Mouse (Mus musculus) hindbrain, embryonic 10.5 days (tissue): ENCODE data around the gene Zfp866. TPM values are rescaled to one million over a fixed set of nuclear protein-coding genes. Genes with fewer than 3 reads are reported as not detected.

Source experiments
- DNase-seq: peaks from one replicate; pipeline ENCODE4 v3.0.0-alpha.2; 2017; ENCODE audit warnings: low spot score
- H3K27ac ChIP-seq: fragments of 300-500 bp; sonication (generic); 2 replicates; pipeline ENCODE4 v1.5.1; 2016; ENCODE audit warnings: mild to moderate bottlenecking, moderate library complexity
- H3K27me3 ChIP-seq: fragments of 300-500 bp; sonication (generic); 2 replicates; pipeline ENCODE4 v1.6.1; 2016; ENCODE audit warnings: mild to moderate bottlenecking; ENCODE audit not compliant: poor library complexity, insufficient read depth, severe bottlenecking
- H3K36me3 ChIP-seq: fragments of 300-500 bp; sonication (generic); 2 replicates; pipeline ENCODE4 v1.6.1; 2016; ENCODE audit warnings: mild to moderate bottlenecking, moderate library complexity
- H3K4me1 ChIP-seq: fragments of 300-500 bp; sonication (generic); replicated peaks from 2 replicates; pipeline ENCODE4 v1.6.1; 2016; ENCODE audit warnings: mild to moderate bottlenecking
- H3K4me3 ChIP-seq: fragments of 300-500 bp; sonication (generic); 2 replicates; pipeline ENCODE4 v1.5.1; 2016; ENCODE audit warnings: mild to moderate bottlenecking, moderate library complexity
- H3K9me3 ChIP-seq: fragments of 300-500 bp; sonication (generic); 2 replicates; pipeline ENCODE4 v1.6.1; 2016; ENCODE audit warnings: mild to moderate bottlenecking, moderate library complexity
- WGBS: fragments of 180-500 bp; shearing (Covaris S2); methylation state at CpG from one replicate; pipeline ENCODE4 v1.1.7; 2016; 5-methylcytosine and 5-hydroxymethylcytosine counted together
- polyA plus RNA-seq: library from polyadenylated mRNA; unstranded; fragments of >200 nt; fragmentation: Nextera tagmentation; extraction: Ambion mirVana; gene quantifications from 2 replicates; pipeline ENCODE4 v1.2.1, GENCODE M21; 2016

Gene Zfp866
- polyA plus RNA-seq, 1 experiment from 2014 or later, result 31.5 TPM

DNA sequence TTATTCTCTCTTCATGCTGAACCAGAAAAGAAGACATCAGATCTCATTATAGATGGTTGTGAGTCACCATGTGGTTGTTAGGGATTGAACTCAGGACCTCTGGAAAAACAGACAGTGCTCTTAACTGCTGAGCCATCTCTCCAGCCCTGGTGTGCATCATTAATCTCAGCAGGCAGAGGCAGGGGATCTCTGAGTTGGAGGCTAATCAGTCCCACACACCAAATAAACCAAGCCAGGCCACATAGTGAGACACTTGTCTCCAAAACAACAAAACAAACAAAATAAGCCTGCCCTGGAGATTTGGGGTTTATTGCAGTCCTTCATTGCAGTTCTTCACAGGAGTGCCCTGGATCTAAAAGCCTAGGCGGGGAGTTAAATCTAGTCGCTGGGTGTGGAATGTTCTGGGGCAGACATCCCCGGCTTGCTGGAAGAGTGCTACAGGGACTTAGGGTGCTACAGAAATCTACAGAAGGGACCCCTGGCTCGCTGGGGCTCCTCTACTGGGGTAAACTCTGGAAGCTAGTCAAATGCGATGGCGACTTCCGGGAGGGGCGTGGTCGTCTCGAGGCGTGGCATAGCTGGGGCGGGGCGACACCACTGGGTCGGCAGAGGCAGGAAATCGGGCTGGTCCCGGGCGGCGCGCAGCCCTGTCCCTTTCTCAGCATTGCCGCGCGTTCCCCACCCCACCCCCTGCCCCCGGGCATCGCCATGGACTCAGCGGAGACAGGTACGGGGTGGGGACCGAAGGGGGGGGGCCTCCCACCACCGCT is 17.3 kb upstream of the Zfp866 start, which contains the start of gene Gmip:
TSS of gene Gmip (plus strand) at position 586 of the 770 bp plus-strand sequence.
- H3K27me3 ChIP-seq, result no peaks in the 10 kb centered on the region
- peaks cover 79% of the 10 kb centered on the region for H3K36me3 ChIP-seq
- H3K4me3 ChIP-seq, result peak within 1 kb of the TSS; percentile 67
- DNase-seq, result peak; percentile 74
- peaks cover 19% of the 10 kb centered on the region for H3K4me1 ChIP-seq
- peak within 1 kb of the TSS; percentile 86 for H3K27ac ChIP-seq
- 8% methylated on average over 28 of the region's 28 CpGs for WGBS
- no peaks in the 10 kb centered on the region for H3K9me3 ChIP-seq

DNA sequence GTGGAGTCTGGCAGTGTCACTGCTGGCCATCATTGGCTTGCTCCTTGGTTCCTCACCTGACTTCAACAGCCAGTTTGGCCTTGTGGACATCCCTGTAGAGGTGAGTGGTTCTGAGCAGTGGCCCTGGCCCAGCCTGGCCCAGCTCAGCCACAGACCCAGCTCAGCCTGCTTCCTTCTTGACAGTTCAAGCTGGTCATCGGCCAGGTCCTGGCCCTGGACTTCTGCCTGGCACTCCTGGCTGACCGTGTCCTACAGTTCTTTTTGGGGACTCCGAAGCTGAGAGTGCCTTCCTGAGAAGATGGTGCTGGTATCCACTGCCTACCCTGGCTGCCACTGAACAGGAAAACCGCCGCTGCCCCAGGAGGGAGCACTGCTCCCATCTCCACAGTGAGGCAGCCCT is 16.3 kb upstream of the Zfp866 start:
- H3K27me3 ChIP-seq, result no peaks in the 10 kb centered on the region
- peaks cover 87% of the 10 kb centered on the region for H3K36me3 ChIP-seq
- H3K4me3 ChIP-seq, result no peak overlapping the region
- no peak overlapping the region for H3K27ac ChIP-seq
- H3K4me1 ChIP-seq, result peaks cover 19% of the 10 kb centered on the region
- DNase-seq, result no peak
- H3K9me3 ChIP-seq, result no peaks in the 10 kb centered on the region
- 97% methylated on average over 5 of the region's 5 CpGs for WGBS

DNA sequence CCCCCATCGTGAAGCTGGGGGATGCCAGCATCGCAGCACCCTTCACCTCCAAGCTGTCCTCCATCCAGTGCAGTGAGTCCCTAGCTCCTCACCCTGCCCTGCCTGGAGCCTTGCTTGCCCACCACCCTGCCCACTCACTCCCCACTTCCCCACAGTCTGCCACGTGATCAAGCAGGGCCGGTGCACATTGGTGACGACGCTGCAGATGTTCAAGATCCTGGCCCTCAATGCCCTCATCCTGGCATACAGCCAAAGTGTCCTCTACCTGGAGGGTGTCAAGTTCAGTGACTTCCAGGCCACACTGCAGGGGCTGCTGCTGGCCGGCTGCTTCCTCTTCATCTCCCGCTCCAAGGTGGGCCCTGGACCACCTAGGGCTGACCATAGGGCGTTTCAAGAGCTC is 14.5 kb upstream of the Zfp866 start:
- no peaks in the 10 kb centered on the region for H3K27me3 ChIP-seq
- no peak overlapping the region for H3K4me3 ChIP-seq
- peaks cover 87% of the 10 kb centered on the region for H3K36me3 ChIP-seq
- DNase-seq, result no peak
- no peak overlapping the region for H3K27ac ChIP-seq
- 96% methylated on average over 9 of the region's 9 CpGs for WGBS
- peaks cover 19% of the 10 kb centered on the region for H3K4me1 ChIP-seq
- no peaks in the 10 kb centered on the region for H3K9me3 ChIP-seq

DNA sequence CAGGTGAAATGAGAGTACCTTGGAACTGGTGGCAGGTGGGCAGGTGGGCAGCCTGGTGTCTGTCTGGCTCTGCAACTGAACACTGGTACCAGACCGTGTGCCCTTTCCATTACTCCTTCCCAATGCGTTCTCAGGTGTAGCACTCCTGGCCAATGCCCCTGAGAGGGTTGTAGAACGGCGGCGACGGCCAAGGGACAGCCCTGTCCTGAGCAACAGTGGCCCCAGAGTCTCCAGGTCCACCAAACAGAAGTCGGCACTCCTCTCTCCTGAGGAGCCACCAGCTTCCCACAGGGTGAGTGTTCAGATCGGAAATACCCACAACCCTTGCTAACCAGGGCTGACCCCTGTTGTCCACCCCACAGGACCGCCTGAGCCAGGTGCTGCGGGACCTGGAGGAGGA is 14.1 kb upstream of the Zfp866 start:
- 95% methylated on average over 10 of the region's 10 CpGs for WGBS
- Histone ChIP-seq H3K4me3 (no peak overlapping the region), H3K27ac (no peak overlapping the region), H3K4me1 (peaks cover 19% of the 10 kb centered on the region), H3K9me3 (no peaks in the 10 kb centered on the region), H3K27me3 (no peaks in the 10 kb centered on the region), H3K36me3 (peaks cover 87% of the 10 kb centered on the region)
- DNase-seq, result no peak

DNA sequence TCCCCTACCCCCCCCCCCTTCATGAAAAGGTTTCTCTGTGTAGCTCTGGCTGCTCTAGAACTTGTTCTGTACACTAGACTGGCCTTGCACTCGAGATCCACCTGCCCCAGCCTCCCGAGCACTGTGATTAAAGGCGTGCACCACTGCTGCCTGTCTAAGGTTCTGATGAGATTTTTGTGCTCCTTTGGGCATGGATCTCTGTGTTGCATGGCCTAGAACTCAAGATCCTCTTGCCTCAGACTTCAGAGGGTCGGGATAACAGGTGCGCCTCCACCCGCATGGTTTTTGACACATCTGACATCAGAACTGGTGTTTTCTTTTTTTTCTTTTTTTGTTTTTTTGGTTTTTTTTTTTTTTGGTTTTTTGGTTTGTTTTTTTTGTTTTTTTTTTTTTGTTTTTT is 13.6 kb upstream of the Zfp866 start:
- 93% methylated on average over 6 of the region's 6 CpGs for WGBS
- no peaks in the 10 kb centered on the region for H3K27me3 ChIP-seq
- no peak for DNase-seq
- H3K27ac ChIP-seq, result no peak overlapping the region
- no peaks in the 10 kb centered on the region for H3K9me3 ChIP-seq
- H3K4me3 ChIP-seq, result no peak overlapping the region
- peaks cover 16% of the 10 kb centered on the region for H3K4me1 ChIP-seq
- peaks cover 92% of the 10 kb centered on the region for H3K36me3 ChIP-seq

DNA sequence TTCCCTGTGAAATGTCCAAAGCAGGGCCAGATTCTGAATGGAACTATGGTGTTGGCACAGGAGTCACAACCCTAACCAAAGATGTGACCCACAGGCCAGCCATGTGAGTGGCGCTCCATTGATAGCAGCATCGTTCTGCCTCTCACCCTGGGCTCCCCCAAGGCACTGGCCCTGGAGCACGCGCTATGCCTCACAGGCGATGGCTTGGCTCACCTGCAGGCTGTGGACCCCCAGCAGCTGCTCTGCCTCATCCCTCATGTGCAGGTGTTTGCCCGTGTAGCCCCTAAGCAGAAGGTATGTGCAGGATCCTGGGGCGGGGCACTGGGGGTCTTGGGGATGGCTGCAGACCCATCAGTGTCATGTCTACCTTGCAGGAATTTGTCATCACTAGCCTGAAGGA is 12.4 kb upstream of the Zfp866 start:
- Histone ChIP-seq H3K27me3 (no peaks in the 10 kb centered on the region), H3K27ac (no peak overlapping the region), H3K4me1 (peaks cover 4% of the 10 kb centered on the region), H3K4me3 (no peak overlapping the region), H3K9me3 (no peaks in the 10 kb centered on the region), H3K36me3 (peaks cover 99% of the 10 kb centered on the region)
- DNase-seq, result no peak
- 93% methylated on average over 7 of the region's 7 CpGs for WGBS

DNA sequence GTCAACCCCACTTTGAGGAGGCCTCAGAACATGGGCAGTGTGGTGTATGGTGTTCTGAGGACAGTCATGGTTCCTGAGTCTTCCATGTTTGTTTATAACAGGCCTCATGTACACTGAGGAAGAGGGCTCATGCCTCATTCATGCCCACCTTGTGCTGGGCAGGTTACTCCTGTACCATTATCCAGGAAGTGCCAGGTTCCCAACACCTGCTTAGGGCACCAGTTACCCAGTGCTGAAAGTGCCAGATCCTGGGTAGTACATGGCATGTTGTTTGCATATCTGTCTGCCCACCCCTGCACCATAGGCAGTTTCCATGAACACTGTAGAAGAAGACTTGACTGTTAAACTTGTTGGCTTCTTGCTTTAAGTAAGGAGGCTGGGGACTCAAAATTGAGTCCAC is 11.2 kb upstream of the Zfp866 start:
- no peak for DNase-seq
- Histone ChIP-seq H3K27me3 (no peaks in the 10 kb centered on the region), H3K4me1 (no peaks in the 10 kb centered on the region), H3K9me3 (no peaks in the 10 kb centered on the region), H3K36me3 (peaks cover 99% of the 10 kb centered on the region), H3K4me3 (no peak overlapping the region), H3K27ac (no peak overlapping the region)

DNA sequence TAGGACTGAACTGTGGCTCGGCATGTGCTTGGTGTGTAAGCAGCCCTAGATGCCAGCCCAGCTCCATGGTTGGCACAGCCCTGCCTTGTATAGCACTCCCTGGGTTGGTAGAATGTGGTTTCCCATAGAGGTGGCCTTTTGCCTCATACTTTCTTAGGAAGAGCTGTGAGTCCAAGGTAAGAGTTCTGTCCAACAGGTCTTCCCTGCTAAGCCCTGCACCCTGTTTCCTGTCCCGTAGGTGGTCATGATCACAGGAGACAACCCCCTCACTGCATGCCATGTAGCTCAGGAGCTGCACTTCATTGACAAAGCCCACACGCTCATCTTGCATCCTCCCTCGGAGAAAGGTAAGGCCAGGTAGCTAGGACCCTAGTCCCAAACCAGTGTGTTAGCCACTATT is 10.8 kb upstream of the Zfp866 start:
- H3K4me1 ChIP-seq, result no peaks in the 10 kb centered on the region
- no peaks in the 10 kb centered on the region for H3K27me3 ChIP-seq
- 97% methylated on average over 4 of the region's 4 CpGs for WGBS
- H3K36me3 ChIP-seq, result peaks cover 99% of the 10 kb centered on the region
- no peak overlapping the region for H3K27ac ChIP-seq
- no peak overlapping the region for H3K4me3 ChIP-seq
- H3K9me3 ChIP-seq, result no peaks in the 10 kb centered on the region
- no peak for DNase-seq

DNA sequence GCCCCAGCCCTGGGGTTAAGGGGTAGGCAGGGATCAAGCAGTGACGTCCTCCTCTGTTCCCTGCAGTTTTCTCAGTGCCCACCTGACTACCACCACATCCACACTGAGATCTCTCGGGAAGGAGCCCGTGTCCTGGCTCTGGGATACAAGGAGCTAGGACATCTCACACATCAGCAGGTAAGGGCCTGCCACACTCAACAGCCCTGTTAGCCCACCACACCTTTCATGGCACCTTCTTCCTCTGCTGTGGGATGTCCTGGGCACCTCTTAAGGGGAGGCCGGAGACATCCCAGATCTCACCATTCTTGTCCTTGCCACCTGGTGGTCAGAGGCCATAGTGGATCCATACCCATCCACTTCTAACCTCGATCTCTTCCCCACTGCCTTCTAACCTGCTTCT is 9.0 kb upstream of the Zfp866 start:
- WGBS, result 91% methylated on average over 5 of the region's 5 CpGs
- H3K36me3 ChIP-seq, result peaks cover 99% of the 10 kb centered on the region

DNA sequence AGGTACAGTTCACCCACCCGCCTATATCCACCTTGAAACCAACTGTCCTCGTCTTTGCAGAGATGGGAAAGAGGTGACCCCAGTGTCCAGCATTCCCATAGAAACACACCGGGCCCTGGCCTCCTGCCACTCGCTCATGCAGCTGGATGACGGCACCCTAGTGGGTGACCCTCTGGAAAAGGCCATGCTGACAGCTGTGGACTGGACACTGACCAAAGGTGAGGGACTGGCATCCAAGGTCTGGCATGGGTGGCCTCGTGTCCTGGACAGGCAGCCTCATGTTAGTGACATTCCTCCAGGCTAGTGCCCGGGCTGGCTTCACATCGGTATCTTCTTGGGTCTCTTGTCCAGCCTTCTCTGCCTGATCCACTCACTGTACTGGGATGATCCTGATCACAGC is 8.3 kb upstream of the Zfp866 start:
- DNase-seq, result no peak

More for the DNA sequence above, 9.0 kb upstream of the Zfp866 start:
- H3K4me3 ChIP-seq, result no peak overlapping the region
- no peak for DNase-seq
- H3K27ac ChIP-seq, result no peak overlapping the region
- no peaks in the 10 kb centered on the region for H3K9me3 ChIP-seq
- H3K4me1 ChIP-seq, result no peaks in the 10 kb centered on the region
- no peaks in the 10 kb centered on the region for H3K27me3 ChIP-seq

DNA sequence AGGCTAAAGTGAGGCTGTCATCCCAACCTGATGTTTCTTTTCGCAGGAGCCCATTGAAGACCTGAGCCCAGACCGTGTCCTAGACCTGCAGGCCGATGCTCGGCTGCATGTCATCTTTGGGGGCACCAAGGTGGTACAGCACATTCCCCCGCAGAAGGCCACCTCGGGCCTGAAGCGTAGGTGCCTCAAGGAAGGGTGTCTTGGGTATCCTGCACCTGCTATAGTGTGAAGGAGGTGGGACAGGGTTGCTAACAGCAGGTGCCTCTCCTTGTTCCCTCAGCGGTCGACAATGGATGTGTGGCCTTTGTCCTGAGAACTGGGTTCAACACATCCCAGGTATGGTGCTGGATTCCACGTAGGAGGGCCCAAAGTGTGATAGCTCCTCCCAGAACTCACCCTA is 6.7 kb upstream of the Zfp866 start:
- no peak overlapping the region for H3K4me3 ChIP-seq

More for the DNA sequence above, 8.3 kb upstream of the Zfp866 start:
- peaks cover 100% of the 10 kb centered on the region for H3K36me3 ChIP-seq
- no peak overlapping the region for H3K27ac ChIP-seq
- no peaks in the 10 kb centered on the region for H3K4me1 ChIP-seq
- H3K9me3 ChIP-seq, result no peaks in the 10 kb centered on the region
- H3K27me3 ChIP-seq, result no peaks in the 10 kb centered on the region
- WGBS, result 90% methylated on average over 8 of the region's 8 CpGs
- H3K4me3 ChIP-seq, result no peak overlapping the region

DNA sequence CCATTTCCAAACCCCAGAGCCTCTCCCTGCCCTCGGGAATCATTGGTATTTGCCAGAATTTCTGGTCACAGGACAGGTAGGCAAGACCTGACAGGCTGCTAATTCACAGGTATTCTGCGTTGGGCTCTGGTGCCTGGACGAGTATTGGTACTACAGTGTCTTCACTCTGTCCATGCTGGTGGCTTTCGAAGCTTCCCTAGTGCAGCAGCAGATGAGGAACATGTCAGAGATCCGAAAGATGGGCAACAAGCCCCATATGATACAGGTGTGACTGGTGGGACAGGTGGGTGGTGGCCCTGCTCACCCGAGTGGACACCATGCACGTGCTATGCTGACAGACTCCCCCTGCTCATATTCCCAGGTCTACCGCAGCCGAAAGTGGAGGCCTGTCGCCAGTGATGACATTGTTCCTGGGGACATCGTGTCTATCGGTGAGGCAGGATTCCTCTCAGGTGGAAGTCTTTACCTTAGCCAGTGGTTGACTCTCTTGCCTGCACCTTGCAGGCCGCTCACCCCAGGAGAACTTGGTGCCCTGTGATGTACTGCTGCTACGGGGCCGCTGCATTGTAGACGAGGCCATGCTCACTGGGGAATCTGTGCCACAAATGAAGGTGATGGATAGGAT is 5.9 kb upstream of the Zfp866 start:
- H3K27me3 ChIP-seq, result no peaks in the 10 kb centered on the region
- 94% methylated on average over 16 of the region's 16 CpGs for WGBS
- peaks cover 93% of the 10 kb centered on the region for H3K36me3 ChIP-seq
- H3K27ac ChIP-seq, result no peak overlapping the region
- H3K9me3 ChIP-seq, result no peaks in the 10 kb centered on the region
- H3K4me3 ChIP-seq, result no peak overlapping the region
- H3K4me1 ChIP-seq, result peaks cover 16% of the 10 kb centered on the region
- DNase-seq, result no peak

More for the DNA sequence above, 6.7 kb upstream of the Zfp866 start:
- no peaks in the 10 kb centered on the region for H3K27me3 ChIP-seq
- H3K9me3 ChIP-seq, result no peaks in the 10 kb centered on the region
- peaks cover 100% of the 10 kb centered on the region for H3K36me3 ChIP-seq
- WGBS, result 93% methylated on average over 10 of the region's 10 CpGs
- peaks cover 7% of the 10 kb centered on the region for H3K4me1 ChIP-seq
- no peak for DNase-seq
- no peak overlapping the region for H3K27ac ChIP-seq

DNA sequence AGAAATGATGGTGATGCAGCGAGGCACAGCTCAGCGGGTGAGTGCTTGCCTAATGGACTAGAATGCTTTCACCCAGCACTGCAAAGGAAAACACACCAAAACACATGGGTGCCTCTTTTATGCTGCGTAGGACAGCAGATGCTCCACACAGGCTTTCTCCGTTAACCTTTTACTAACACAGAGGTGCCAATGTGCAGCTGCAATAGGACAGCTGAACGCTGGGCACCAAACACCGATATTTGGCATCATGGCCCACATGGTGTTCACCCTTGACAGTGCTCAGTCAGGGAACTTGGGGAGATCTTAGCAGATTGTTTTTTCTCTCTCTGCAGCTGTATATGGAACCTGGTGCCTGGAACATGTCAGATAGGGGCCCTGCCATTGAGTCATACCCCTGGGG is 3.9 kb upstream of the Zfp866 start:
- no peaks in the 10 kb centered on the region for H3K9me3 ChIP-seq
- H3K27ac ChIP-seq, result no peak overlapping the region
- 96% methylated on average over 6 of the region's 6 CpGs for WGBS
- DNase-seq, result no peak
- no peak overlapping the region for H3K4me3 ChIP-seq
- H3K4me1 ChIP-seq, result peaks cover 26% of the 10 kb centered on the region
- peaks cover 74% of the 10 kb centered on the region for H3K36me3 ChIP-seq
- no peaks in the 10 kb centered on the region for H3K27me3 ChIP-seq
